Mouse (Mus musculus): ENCODE measurements at regions not wholly inside any gene's neighbourhood (a gene's known extent, or its start where the extent isn't known, plus 50 kb on each side); places are given as distances from the start of the nearest gene placed in this dataset.

DNA sequence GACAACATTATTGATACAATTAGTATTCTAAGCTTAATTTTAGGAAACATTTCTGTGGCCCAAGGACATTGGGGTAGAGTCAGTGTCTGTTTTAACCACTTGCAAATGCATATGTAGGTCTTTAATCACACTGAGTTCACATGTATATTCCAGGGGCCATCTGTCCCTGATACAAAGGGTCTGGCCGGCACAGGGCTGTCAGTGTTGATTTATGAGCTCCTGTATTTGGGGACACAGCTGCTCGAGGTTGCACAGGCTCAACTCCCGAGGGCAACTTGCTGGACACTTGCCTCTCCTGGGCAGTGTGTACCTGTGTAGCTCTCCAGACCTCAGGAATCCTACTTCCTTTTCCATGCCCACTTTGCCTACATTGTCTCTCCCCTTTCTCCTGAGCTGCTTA lies 221.0 kb downstream of the Abcc12 start:
- Histone ChIP-seq H3K79me3 (ENCODE audit: low read depth) (no peaks in the 10 kb centered on the region), H3ac (ENCODE audit: control insufficient read depth, insufficient read length, low read depth) (no peak overlapping the region), H3K4me3 (ENCODE audit: insufficient read depth, poor library complexity, severe bottlenecking) (no peak overlapping the region), H3K27me3 (ENCODE audit: control insufficient read depth, insufficient read depth, insufficient read length) (no peaks in the 10 kb centered on the region), H3K79me2 (ENCODE audit: control insufficient read depth, insufficient read depth) (no peaks in the 10 kb centered on the region), H3K36me3 (ENCODE audit: control insufficient read depth, insufficient read depth) (no peaks in the 10 kb centered on the region)
- no peak for TF ChIP-seq MYOD1 (IDR thresholded peaks at IDR 0.05; ENCODE audit: control insufficient read depth, insufficient read length, low read depth)
- no peak for TF ChIP-seq CEBPB (IDR thresholded peaks at IDR 0.05; ENCODE audit: low read depth)
- no peak for TF ChIP-seq MAX (IDR thresholded peaks at IDR 0.05)
- no peak for TF ChIP-seq FOSL1 (IDR thresholded peaks at IDR 0.05; ENCODE audit: insufficient read depth, low read length, poor library complexity, severe bottlenecking)

- Histone ChIP-seq H3K4me3 (ENCODE audit: insufficient read depth, poor library complexity, severe bottlenecking) (no peak overlapping the region), H3K79me2 (ENCODE audit: control insufficient read depth, insufficient read depth) (no peaks in the 10 kb centered on the region), H3K36me3 (ENCODE audit: control insufficient read depth, insufficient read depth) (no peaks in the 10 kb centered on the region), H3K79me3 (ENCODE audit: low read depth) (no peaks in the 10 kb centered on the region), H3ac (ENCODE audit: control insufficient read depth, insufficient read length, low read depth) (no peak overlapping the region), H3K27me3 (ENCODE audit: control insufficient read depth, insufficient read depth, insufficient read length) (no peaks in the 10 kb centered on the region)
- no peak for TF ChIP-seq USF1 (IDR thresholded peaks at IDR 0.05; ENCODE audit: low read depth)
- no peak for TF ChIP-seq MAX (IDR thresholded peaks at IDR 0.05)
- TF ChIP-seq MYOD1 (IDR thresholded peaks at IDR 0.05; ENCODE audit: control insufficient read depth, insufficient read length, low read depth): no peak
- no peak for TF ChIP-seq CEBPB (IDR thresholded peaks at IDR 0.05; ENCODE audit: low read depth)
- TF ChIP-seq FOSL1 (IDR thresholded peaks at IDR 0.05; ENCODE audit: insufficient read depth, low read length, poor library complexity, severe bottlenecking): no peak
- no peak for TF ChIP-seq CTCF (IDR thresholded peaks at IDR 0.05; ENCODE audit: control insufficient read depth, insufficient read depth, insufficient read length)
- no peak for TF ChIP-seq MYOG (IDR thresholded peaks at IDR 0.05; ENCODE audit: control insufficient read depth, extremely low read depth, insufficient read length)
Observed at GRCm38 (mm10) chr8:86353816-86354215, 226.7 kb downstream of the Abcc12 start.

- TF ChIP-seq MYOG (IDR thresholded peaks at IDR 0.05; ENCODE audit: control insufficient read depth, extremely low read depth, insufficient read length): no peak
- TF ChIP-seq CEBPB (IDR thresholded peaks at IDR 0.05; ENCODE audit: low read depth): no peak
- TF ChIP-seq MYOD1 (IDR thresholded peaks at IDR 0.05; ENCODE audit: control insufficient read depth, insufficient read length, low read depth): no peak
- TF ChIP-seq CTCF (IDR thresholded peaks at IDR 0.05; ENCODE audit: control insufficient read depth, insufficient read depth, insufficient read length): no peak
- TF ChIP-seq MAX (IDR thresholded peaks at IDR 0.05): peak; percentile 41
- TF ChIP-seq FOSL1 (IDR thresholded peaks at IDR 0.05; ENCODE audit: insufficient read depth, low read length, poor library complexity, severe bottlenecking): peak; percentile 85
- no peak for TF ChIP-seq USF1 (IDR thresholded peaks at IDR 0.05; ENCODE audit: low read depth)
- H3K79me3 ChIP-seq (ENCODE audit: low read depth): no peaks in the 10 kb centered on the region
- H3K36me3 ChIP-seq (ENCODE audit: control insufficient read depth, insufficient read depth): no peaks in the 10 kb centered on the region
Observed at GRCm38 (mm10) chr8:86351545-86352190, 228.8 kb downstream of the Abcc12 start.

DNA sequence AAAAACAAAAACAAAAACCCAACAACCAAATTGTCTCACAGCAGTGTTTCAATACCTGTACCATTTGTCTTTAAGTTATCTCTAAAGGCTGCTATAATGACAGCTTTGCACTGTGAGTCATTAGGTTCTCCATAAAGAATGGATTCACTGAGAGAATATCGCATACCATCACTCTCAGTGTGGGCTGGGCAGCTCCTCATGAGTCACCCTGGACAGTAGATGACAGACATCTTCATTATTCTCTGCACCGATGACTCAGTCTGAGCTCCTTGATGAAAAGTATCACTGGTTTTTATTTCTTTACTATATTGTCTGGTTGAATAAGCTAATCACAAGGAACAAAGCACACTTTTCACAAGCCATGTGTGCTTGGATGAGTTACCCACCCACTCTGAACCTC lies 230.4 kb downstream of the Abcc12 start:
- Histone ChIP-seq H3K27me3 (ENCODE audit: control insufficient read depth, insufficient read depth, insufficient read length) (no peaks in the 10 kb centered on the region), H3K4me3 (ENCODE audit: insufficient read depth, poor library complexity, severe bottlenecking) (no peak overlapping the region), H3K79me3 (ENCODE audit: low read depth) (no peaks in the 10 kb centered on the region), H3ac (ENCODE audit: control insufficient read depth, insufficient read length, low read depth) (no peak overlapping the region), H3K79me2 (ENCODE audit: control insufficient read depth, insufficient read depth) (no peaks in the 10 kb centered on the region), H3K36me3 (ENCODE audit: control insufficient read depth, insufficient read depth) (no peaks in the 10 kb centered on the region)
- TF ChIP-seq CTCF (IDR thresholded peaks at IDR 0.05; ENCODE audit: control insufficient read depth, insufficient read depth, insufficient read length) (no peak), MYOD1 (IDR thresholded peaks at IDR 0.05; ENCODE audit: control insufficient read depth, insufficient read length, low read depth) (no peak), MYOG (IDR thresholded peaks at IDR 0.05; ENCODE audit: control insufficient read depth, extremely low read depth, insufficient read length) (no peak), USF1 (IDR thresholded peaks at IDR 0.05; ENCODE audit: low read depth) (no peak), CEBPB (IDR thresholded peaks at IDR 0.05; ENCODE audit: low read depth) (no peak), MAX (IDR thresholded peaks at IDR 0.05) (peak; percentile 22), FOSL1 (IDR thresholded peaks at IDR 0.05; ENCODE audit: insufficient read depth, low read length, poor library complexity, severe bottlenecking) (peak; percentile 99)

More at GRCm38 (mm10) chr8:86351545-86352190, 228.8 kb downstream of the Abcc12 start:
- H3K4me3 ChIP-seq (ENCODE audit: insufficient read depth, poor library complexity, severe bottlenecking): no peak overlapping the region
- no peaks in the 10 kb centered on the region for H3K27me3 ChIP-seq (ENCODE audit: control insufficient read depth, insufficient read depth, insufficient read length)
- H3ac ChIP-seq (ENCODE audit: control insufficient read depth, insufficient read length, low read depth): no peak overlapping the region
- H3K79me2 ChIP-seq (ENCODE audit: control insufficient read depth, insufficient read depth): no peaks in the 10 kb centered on the region

DNA sequence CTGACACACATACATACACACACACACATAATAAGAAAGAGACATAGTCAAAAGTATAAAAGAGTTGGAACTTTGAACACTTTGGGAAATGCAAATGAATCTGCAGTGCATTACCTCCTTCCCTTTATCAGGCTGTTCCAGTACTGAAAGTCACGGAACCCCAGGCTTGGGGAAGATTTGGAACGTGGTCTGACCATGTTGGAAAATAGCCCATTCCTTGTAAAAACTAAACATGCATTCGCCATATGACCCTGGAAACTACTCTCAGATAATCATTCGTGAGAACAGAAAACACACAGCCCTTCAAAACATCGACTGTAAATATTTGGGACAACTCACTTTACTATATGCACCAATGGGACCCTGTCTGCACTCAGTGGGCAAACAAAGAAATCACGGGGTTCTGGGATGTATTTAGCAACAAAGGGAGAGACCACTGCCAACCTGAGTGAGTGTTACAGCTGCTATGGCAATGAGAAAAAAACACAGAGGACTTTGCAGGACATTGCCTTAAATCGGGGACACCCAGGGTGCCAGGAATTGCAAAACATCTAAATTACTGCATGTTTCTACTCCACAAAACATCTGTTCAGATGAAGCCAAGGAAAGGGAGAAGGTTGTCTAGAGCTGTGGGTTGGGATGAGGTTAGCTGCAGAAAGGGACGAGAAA lies 238.3 kb downstream of the Abcc12 start:
- Histone ChIP-seq H3K4me3 (ENCODE audit: insufficient read depth, poor library complexity, severe bottlenecking) (no peak overlapping the region), H3K79me2 (ENCODE audit: control insufficient read depth, insufficient read depth) (no peaks in the 10 kb centered on the region), H3K79me3 (ENCODE audit: low read depth) (no peaks in the 10 kb centered on the region), H3K36me3 (ENCODE audit: control insufficient read depth, insufficient read depth) (no peaks in the 10 kb centered on the region), H3K27me3 (ENCODE audit: control insufficient read depth, insufficient read depth, insufficient read length) (peaks cover 5% of the 10 kb centered on the region), H3ac (ENCODE audit: control insufficient read depth, insufficient read length, low read depth) (no peak overlapping the region)
- TF ChIP-seq MYOD1 (IDR thresholded peaks at IDR 0.05; ENCODE audit: control insufficient read depth, insufficient read length, low read depth): no peak

Measured in C2C12 (cell line).